Mouse (Mus musculus) midbrain, embryonic 16.5 days (tissue): ENCODE measurements around the gene Insm1. TPM values are rescaled to one million over a fixed set of nuclear protein-coding genes. Genes with fewer than 3 reads are reported as not detected.

Experiments used
- ATAC-seq: fragments of 200-750 bp; cut with Nextera tagmentation; 2 replicates; pipeline ENCODE4 v1.8.0; 2017; ENCODE audit warnings: moderate TSS enrichment
- H3K27ac ChIP-seq: fragments of 300-500 bp; sonication (generic); 2 replicates; pipeline ENCODE4 v1.5.1; 2014; ENCODE audit warnings: mild to moderate bottlenecking, low read length, mixed read lengths
- H3K27me3 ChIP-seq: fragments of 300-500 bp; sonication (generic); 2 replicates; pipeline ENCODE4 v1.6.1; 2014; ENCODE audit warnings: low read depth, low read length, mixed read lengths; ENCODE audit not compliant: control insufficient read depth, insufficient read depth
- H3K36me3 ChIP-seq: fragments of 300-500 bp; sonication (generic); 2 replicates; pipeline ENCODE4 v1.6.1; 2014; ENCODE audit warnings: mild to moderate bottlenecking, low read length, moderate library complexity, mixed read lengths; ENCODE audit not compliant: control insufficient read depth, insufficient read depth
- H3K4me1 ChIP-seq: fragments of 300-500 bp; sonication (generic); 2 replicates; pipeline ENCODE4 v1.6.1; 2014; ENCODE audit warnings: mild to moderate bottlenecking, low read length, mixed read lengths; ENCODE audit not compliant: control insufficient read depth, insufficient read depth
- H3K4me2 ChIP-seq: fragments of 300-500 bp; sonication (generic); 2 replicates; pipeline ENCODE4 v1.6.1; 2014; ENCODE audit warnings: mild to moderate bottlenecking, low read length, mixed read lengths
- H3K4me3 ChIP-seq: fragments of 300-500 bp; sonication (generic); 2 replicates; pipeline ENCODE4 v1.5.1; 2014; ENCODE audit warnings: low read depth, mild to moderate bottlenecking, low read length, moderate library complexity, mixed read lengths
- H3K9ac ChIP-seq: fragments of 300-500 bp; sonication (generic); 2 replicates; pipeline ENCODE4 v1.6.1; 2014; ENCODE audit warnings: low read depth, low read length, mixed read lengths
- H3K9me3 ChIP-seq: fragments of 300-500 bp; sonication (generic); replicated peaks from 2 replicates; pipeline ENCODE4 v1.6.1; 2014; ENCODE audit warnings: mild to moderate bottlenecking, low read length, mixed read lengths; ENCODE audit not compliant: control insufficient read depth, poor library complexity, severe bottlenecking
- WGBS: fragments of 180-500 bp; shearing (Covaris S2); extraction: QIAGEN DNeasy Blood & Tissue Kit; methylation state at CpG from one replicate; pipeline ENCODE4 v1.1.7; 2014; 5-methylcytosine and 5-hydroxymethylcytosine counted together
- polyA plus RNA-seq: library from polyadenylated mRNA; unstranded; fragments of >200 nt; fragmentation: Nextera tagmentation; extraction: Ambion mirVana; gene quantifications from 2 replicates; pipeline ENCODE4 v1.2.1, GENCODE M21; 2015

Gene Insm1
- polyA plus RNA-seq, 1 experiment from 2014 or later, result 2.7 TPM

DNA sequence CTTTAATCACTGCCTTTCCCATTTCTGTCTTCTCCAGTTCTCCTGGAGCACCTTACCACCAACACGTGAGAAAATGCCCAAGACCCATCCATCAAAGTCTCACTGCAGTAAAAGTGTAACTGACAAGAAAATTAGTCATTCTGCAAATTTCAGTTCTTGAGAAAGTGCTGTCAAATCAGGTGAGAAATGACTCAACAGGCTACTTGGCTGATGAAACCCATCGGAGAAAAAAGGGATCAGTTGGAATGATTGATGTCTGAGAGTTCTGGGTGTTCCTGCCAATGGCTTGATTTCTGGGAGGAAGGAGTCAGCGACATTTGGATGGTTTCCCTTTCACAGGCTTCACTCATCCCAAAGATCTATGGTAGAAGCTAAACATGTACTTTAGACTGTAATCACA is 44.8 kb downstream of the Insm1 start:
- Histone ChIP-seq H3K27ac (no peak overlapping the region), H3K9ac (no peak overlapping the region), H3K36me3 (no peaks in the 10 kb centered on the region), H3K9me3 (no peaks in the 10 kb centered on the region), H3K27me3 (no peaks in the 10 kb centered on the region), H3K4me1 (peaks cover 5% of the 10 kb centered on the region), H3K4me3 (no peak overlapping the region), H3K4me2 (no peak overlapping the region)
- no peak for ATAC-seq
- 94% methylated on average over 3 of the region's 3 CpGs for WGBS
